Mouse (Mus musculus): ENCODE data around the gene Stoml2.

GRCm38 (mm10) chr4:43030352-43030751 lies 1.2 kb downstream of the Stoml2 start:
- no peak for TF ChIP-seq CTCF (IDR thresholded peaks at IDR 0.05)
- no peak for TF ChIP-seq EP300 (IDR thresholded peaks at IDR 0.05)

Measured in lung, postnatal 0 days (tissue).